Mouse (Mus musculus) neural tube, embryonic 13.5 days (tissue): ENCODE measurements at regions not wholly inside any gene's neighbourhood (a gene's known extent, or its start where the extent isn't known, plus 50 kb on each side); places are given as distances from the start of the nearest gene placed in this dataset.

Experiments
- ATAC-seq: fragments of 200-750 bp; cut with Nextera tagmentation; 2 replicates; pipeline ENCODE4 v1.8.0; 2017; ENCODE audit warnings: low read depth, mild to moderate bottlenecking, moderate TSS enrichment, moderate library complexity
- H3K27ac ChIP-seq: fragments of 300-500 bp; sonication (generic); replicated peaks from 2 replicates; pipeline ENCODE4 v1.5.1; 2015; ENCODE audit warnings: moderate library complexity, mild to moderate bottlenecking, inconsistent platforms
- H3K27me3 ChIP-seq: fragments of 300-500 bp; sonication (generic); 2 replicates; pipeline ENCODE4 v1.6.1; 2015; ENCODE audit warnings: mild to moderate bottlenecking, inconsistent platforms
- H3K36me3 ChIP-seq: fragments of 300-500 bp; sonication (generic); 2 replicates; pipeline ENCODE4 v1.6.1; 2015; ENCODE audit warnings: mild to moderate bottlenecking, inconsistent platforms
- H3K4me1 ChIP-seq: fragments of 300-500 bp; sonication (generic); replicated peaks from 2 replicates; pipeline ENCODE4 v1.6.1; 2015; ENCODE audit warnings: inconsistent platforms
- H3K4me2 ChIP-seq: fragments of 300-500 bp; sonication (generic); 2 replicates; pipeline ENCODE4 v1.6.1; 2015; ENCODE audit warnings: inconsistent platforms, mild to moderate bottlenecking, moderate library complexity
- H3K4me3 ChIP-seq: fragments of 300-500 bp; sonication (generic); 2 replicates; pipeline ENCODE4 v1.5.1; 2015; ENCODE audit warnings: mild to moderate bottlenecking, inconsistent platforms
- H3K9ac ChIP-seq: fragments of 300-500 bp; sonication (generic); 2 replicates; pipeline ENCODE4 v1.6.1; 2015; ENCODE audit warnings: moderate library complexity, mild to moderate bottlenecking, inconsistent platforms
- H3K9me3 ChIP-seq: fragments of 300-500 bp; sonication (generic); 2 replicates; pipeline ENCODE4 v1.6.1; 2016; ENCODE audit warnings: inconsistent platforms
- WGBS: fragments of 180-500 bp; shearing (Covaris S2); methylation state at CpG from one replicate; pipeline ENCODE4 v1.1.7; 2015; 5-methylcytosine and 5-hydroxymethylcytosine counted together

DNA sequence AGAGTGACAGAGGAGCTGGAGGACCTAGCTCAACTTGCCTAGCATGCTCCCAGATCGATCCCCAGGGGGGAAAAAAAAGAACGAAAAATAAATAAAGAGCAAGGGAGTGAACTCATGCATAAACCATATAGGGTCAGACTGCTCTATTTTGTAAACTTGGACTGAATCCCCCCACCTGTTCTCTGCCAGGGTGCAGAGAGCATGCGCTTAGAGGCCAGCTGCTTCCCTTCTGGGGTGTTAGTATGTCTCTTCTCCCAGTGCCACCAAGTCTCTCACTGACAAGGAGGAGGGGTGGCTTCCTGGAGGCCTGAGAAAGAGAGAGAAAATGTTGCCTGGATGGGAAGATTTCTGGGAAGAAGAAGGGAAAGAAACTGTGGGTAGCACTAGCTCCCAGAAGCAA is 76.1 kb downstream of the Sik1 start:
- Histone ChIP-seq H3K4me3 (no peak overlapping the region), H3K27ac (no peak overlapping the region), H3K9ac (no peak overlapping the region), H3K4me1 (peaks cover 13% of the 10 kb centered on the region), H3K27me3 (no peaks in the 10 kb centered on the region), H3K4me2 (no peak overlapping the region), H3K9me3 (no peaks in the 10 kb centered on the region), H3K36me3 (no peaks in the 10 kb centered on the region)
- no peak for ATAC-seq
- 78% methylated on average over 3 of the region's 3 CpGs for WGBS

DNA sequence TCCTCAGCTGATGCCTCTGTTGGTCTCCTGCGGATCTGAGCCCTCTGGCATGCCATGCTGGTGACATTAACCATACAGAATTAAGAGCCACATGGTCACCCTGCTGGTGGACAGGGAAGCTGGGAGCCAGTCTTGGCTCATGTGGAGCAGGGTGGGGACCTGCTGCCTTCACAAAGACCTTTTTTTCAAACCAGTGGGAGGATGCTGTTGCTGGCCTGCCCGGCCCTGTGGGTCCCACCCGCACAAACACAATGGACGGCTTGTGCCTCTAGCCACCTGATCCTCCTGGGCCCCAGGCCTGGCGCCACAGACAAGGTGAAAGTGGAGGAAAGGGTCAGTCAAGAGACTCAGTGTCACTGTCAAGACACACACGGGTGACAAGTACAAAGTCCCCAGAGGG is 73.4 kb downstream of the Sik1 start:
- Histone ChIP-seq H3K4me1 (peaks cover 8% of the 10 kb centered on the region), H3K9ac (no peak overlapping the region), H3K9me3 (no peaks in the 10 kb centered on the region), H3K4me3 (no peak overlapping the region), H3K27me3 (no peaks in the 10 kb centered on the region), H3K27ac (no peak overlapping the region), H3K36me3 (no peaks in the 10 kb centered on the region), H3K4me2 (no peak overlapping the region)
- ATAC-seq = no peak
- 78% methylated on average over 6 of the region's 6 CpGs for WGBS

DNA sequence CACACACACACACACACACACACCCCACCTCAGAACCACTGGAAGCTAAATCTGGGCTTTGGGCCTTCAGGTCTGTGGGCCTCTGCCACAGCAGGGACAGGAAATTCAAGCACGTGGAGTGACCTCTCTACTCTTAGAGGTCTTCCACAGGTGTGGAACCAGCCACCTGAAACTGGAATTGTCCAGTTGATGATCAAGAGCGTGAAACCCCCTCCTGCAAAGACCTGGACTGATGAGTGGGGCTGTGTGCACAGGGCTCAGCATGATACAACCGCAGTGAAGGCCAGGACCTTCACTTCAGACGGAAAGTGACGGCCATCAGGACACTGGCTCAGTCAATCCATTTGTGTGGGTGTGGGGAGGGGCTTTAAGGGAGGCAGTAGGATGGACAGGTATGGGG is 72.5 kb downstream of the Sik1 start:
- no peak overlapping the region for H3K27ac ChIP-seq
- H3K4me1 ChIP-seq = peaks cover under 1% of the 10 kb centered on the region; the same call in 1 of the 2 replicates
- no peaks in the 10 kb centered on the region for H3K27me3 ChIP-seq
- H3K9ac ChIP-seq = no peak overlapping the region
- H3K4me2 ChIP-seq = no peak overlapping the region
- H3K4me3 ChIP-seq = no peak overlapping the region
- ATAC-seq = no peak
- 91% methylated on average over 5 of the region's 5 CpGs for WGBS
- no peaks in the 10 kb centered on the region for H3K36me3 ChIP-seq
- H3K9me3 ChIP-seq = no peaks in the 10 kb centered on the region

DNA sequence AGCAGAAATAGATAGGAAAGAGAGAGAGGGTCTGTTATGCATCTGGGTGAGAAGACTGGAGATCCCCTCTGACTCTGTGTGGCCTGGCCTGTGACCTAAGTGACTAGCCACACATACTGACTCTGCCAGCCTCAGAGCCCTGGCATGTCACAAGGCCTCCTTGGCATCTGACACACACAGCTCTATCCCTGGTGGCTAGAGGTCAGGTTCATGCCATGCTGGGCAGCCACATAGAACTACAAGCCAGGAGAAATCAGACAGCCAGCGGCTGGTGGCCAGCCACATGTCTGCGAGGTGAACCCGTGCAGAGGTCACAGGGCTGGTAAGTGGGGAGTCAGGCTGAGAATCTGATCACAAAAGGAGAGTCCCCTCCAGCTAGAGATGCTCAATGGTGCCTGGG is 67.3 kb downstream of the Sik1 start:
- Histone ChIP-seq H3K9ac (no peak overlapping the region), H3K9me3 (no peaks in the 10 kb centered on the region), H3K27me3 (no peaks in the 10 kb centered on the region), H3K36me3 (no peaks in the 10 kb centered on the region), H3K4me3 (no peak overlapping the region), H3K4me2 (no peak overlapping the region), H3K27ac (no peak overlapping the region), H3K4me1 (peaks cover 36% of the 10 kb centered on the region)
- 94% methylated on average over 3 of the region's 3 CpGs for WGBS
- ATAC-seq = no peak

DNA sequence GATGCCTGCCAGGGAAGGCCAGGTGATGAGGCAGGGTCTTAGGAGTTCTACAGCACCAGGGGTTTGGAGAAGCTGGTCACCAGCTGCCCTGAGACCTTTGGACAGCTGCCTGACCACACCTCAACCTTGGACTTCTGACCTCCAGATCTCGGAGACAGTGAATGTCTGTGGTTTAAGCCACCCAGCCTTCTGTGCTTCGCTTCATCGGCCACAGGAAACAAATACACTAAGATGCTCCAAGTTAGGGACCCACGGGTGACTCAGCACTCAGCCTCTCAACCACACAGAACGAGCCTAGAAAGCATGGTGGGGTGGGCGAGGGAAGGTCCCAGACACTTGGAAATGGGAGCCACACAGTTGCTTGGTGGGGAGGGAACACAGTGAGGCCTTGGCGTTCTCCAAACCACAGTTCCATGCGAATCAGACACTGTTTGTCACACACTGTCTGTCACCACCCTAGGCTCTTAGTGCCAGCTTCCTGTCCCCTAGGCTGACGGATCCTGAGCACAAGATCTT is 66.5 kb downstream of the Sik1 start:
- WGBS = 83% methylated on average over 9 of the region's 9 CpGs
- H3K9ac ChIP-seq = no peak overlapping the region
- peaks cover 44% of the 10 kb centered on the region for H3K4me1 ChIP-seq

DNA sequence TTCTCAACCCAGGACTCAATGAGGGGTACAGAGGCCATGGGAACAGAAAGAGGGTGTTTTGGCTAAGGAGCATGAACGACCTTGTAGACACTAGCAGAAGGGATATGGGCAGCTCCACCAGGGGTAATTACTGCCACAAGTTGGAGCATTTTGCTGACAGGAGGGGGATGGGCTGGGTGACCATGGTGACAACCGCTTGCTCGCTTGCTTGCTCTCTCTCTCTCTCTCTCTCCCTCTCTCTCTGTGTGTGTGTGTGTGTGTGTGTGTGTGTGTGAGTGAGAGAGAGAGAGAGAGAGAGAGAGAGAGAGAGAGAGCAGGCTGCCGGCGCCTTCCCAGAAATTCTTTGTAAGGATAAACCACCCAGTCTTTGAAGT is 65.7 kb downstream of the Sik1 start:
- peaks cover 44% of the 10 kb centered on the region for H3K4me1 ChIP-seq
- 13% methylated on average over 5 of the region's 5 CpGs for WGBS
- H3K27ac ChIP-seq = peak overlapping the region; percentile 84
- H3K36me3 ChIP-seq = no peaks in the 10 kb centered on the region
- H3K9me3 ChIP-seq = no peaks in the 10 kb centered on the region
- H3K4me2 ChIP-seq = peak overlapping the region; percentile 38
- H3K4me3 ChIP-seq = no peak overlapping the region
- no peaks in the 10 kb centered on the region for H3K27me3 ChIP-seq
- ATAC-seq = peak; percentile 21; the same call in 1 of the 2 replicates
- H3K9ac ChIP-seq = peak overlapping the region; percentile 60

More for the DNA sequence above, 66.5 kb downstream of the Sik1 start:
- no peaks in the 10 kb centered on the region for H3K36me3 ChIP-seq
- H3K4me2 ChIP-seq = no peak overlapping the region
- H3K9me3 ChIP-seq = no peaks in the 10 kb centered on the region
- no peak overlapping the region for H3K27ac ChIP-seq
- no peak overlapping the region for H3K4me3 ChIP-seq
- ATAC-seq = no peak
- H3K27me3 ChIP-seq = no peaks in the 10 kb centered on the region

DNA sequence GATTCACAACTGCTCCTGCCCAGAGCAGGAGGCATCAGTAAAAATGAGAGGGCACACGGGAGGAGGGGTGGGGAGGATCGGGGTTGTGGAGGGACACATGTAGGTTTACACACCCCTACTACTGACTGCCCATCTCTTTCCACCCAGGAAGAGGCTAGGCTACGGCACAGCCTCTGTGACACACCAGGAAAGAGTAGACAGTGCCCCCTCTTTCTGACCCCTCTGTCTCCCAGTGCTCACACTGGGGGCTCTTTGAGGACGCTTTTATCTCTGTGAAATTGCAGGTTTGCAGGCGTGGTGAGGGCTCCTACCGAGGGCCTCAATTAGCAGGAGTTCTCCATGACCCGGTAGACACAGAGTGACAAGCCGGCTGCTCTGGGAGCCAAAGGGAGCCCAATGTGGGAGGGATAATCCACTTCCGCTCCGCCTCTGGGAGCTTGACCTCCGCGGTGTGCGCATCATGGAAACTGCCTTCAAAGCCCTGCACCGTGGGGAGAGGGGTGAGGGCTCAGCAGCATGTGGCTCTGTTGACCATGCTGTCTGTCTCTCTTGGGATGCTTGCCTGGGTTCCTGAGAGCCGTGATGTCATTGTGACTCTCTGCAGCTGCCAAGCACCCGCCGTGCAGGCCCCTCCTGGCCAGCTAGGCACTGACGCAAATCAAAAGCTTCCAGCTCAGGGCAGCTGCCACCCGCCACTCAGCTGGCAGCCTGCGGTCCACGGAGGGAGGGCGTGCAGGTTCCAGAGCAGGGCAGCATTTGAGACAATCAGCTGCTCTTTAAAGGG is 65.1 kb downstream of the Sik1 start:
- peak overlapping the region; percentile 60 for H3K9ac ChIP-seq
- H3K27ac ChIP-seq = peak overlapping the region; percentile 84
- H3K27me3 ChIP-seq = no peaks in the 10 kb centered on the region
- H3K4me3 ChIP-seq = no peak overlapping the region
- 4% methylated on average over 22 of the region's 22 CpGs for WGBS
- ATAC-seq = peak; percentile 64
- H3K9me3 ChIP-seq = no peaks in the 10 kb centered on the region
- peaks cover 44% of the 10 kb centered on the region for H3K4me1 ChIP-seq
- peak overlapping the region; percentile 38 for H3K4me2 ChIP-seq
- no peaks in the 10 kb centered on the region for H3K36me3 ChIP-seq

DNA sequence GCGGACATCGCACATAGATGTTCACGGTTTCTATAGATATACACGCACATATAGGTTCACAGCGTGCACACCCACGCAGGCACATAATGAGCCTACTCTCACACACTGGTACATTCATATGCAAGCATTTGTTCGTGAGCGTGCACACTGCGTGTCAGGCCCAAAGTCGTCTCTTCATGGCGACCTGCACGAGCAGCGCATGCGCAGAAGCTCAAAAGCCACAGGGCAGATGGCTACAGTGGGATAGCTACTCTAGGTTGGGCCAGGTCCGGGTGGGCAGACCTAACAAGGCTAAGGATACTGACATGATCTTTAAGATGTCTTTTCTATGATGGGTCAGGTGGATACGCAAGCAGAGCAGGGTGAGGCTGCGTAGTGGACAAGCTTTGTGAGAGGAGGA is 63.9 kb downstream of the Sik1 start:
- H3K9ac ChIP-seq = no peak overlapping the region
- no peak overlapping the region for H3K4me3 ChIP-seq
- H3K27ac ChIP-seq = no peak overlapping the region
- peaks cover 44% of the 10 kb centered on the region for H3K4me1 ChIP-seq
- no peaks in the 10 kb centered on the region for H3K27me3 ChIP-seq
- 93% methylated on average over 17 of the region's 17 CpGs for WGBS
- H3K9me3 ChIP-seq = no peaks in the 10 kb centered on the region
- ATAC-seq = no peak
- H3K36me3 ChIP-seq = no peaks in the 10 kb centered on the region
- no peak overlapping the region for H3K4me2 ChIP-seq

DNA sequence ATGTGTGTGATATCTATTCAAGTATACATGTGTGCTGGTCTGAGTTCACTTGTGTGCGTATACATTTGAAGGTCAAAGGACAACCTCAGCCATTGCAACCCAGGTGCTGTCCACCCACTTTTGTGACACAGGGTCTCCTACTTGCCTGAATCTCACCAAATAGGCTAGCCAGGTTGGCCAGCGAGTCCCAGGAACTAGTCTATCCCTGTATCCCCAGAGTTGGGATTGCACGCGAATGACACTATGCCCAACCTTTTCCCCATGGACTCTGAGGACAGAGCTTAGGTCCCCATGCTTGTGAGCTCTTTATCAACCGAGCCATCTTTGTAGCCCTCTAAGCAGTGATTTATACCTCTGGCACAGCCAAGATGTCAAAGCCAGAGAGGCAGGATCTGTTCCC is 62.6 kb downstream of the Sik1 start:
- Histone ChIP-seq H3K4me3 (no peak overlapping the region), H3K27ac (no peak overlapping the region), H3K4me2 (no peak overlapping the region), H3K9me3 (no peaks in the 10 kb centered on the region), H3K27me3 (no peaks in the 10 kb centered on the region), H3K36me3 (no peaks in the 10 kb centered on the region), H3K4me1 (peaks cover 44% of the 10 kb centered on the region), H3K9ac (0 out of 2 replicates have a peak overlapping the region, but pooled peaks have one; percentile 6)
- WGBS = 81% methylated on average over 5 of the region's 5 CpGs
- ATAC-seq = no peak

DNA sequence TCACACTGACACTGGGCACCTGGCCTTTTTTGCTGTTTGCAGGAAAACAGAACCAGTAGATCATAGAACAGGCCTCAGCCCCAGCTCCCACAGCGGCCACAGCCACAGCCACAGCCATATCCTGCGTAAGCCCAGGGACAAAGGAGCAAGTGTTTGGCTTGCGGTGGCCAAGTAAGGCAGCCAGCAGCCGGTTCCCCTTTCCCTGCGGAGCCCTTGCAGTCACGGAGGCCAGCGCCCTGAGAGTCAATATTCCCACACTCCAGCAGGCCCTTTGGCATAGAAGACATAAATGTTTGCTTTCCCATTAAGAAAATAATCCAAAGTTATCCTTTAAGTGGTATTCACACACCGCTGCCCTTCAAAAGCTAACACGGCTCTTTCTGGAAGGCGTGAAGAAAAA is 62.1 kb downstream of the Sik1 start:
- no peak for ATAC-seq
- no peak overlapping the region for H3K4me3 ChIP-seq
- 56% methylated on average over 10 of the region's 10 CpGs for WGBS
- no peaks in the 10 kb centered on the region for H3K36me3 ChIP-seq
- H3K4me2 ChIP-seq = no peak overlapping the region
- H3K9ac ChIP-seq = 0 out of 2 replicates have a peak overlapping the region, but pooled peaks have one; percentile 6
- 0 out of 2 replicates have a peak overlapping the region, but pooled peaks have one; percentile 2 for H3K27ac ChIP-seq
- H3K4me1 ChIP-seq = peaks cover 44% of the 10 kb centered on the region
- H3K27me3 ChIP-seq = no peaks in the 10 kb centered on the region
- no peaks in the 10 kb centered on the region for H3K9me3 ChIP-seq

DNA sequence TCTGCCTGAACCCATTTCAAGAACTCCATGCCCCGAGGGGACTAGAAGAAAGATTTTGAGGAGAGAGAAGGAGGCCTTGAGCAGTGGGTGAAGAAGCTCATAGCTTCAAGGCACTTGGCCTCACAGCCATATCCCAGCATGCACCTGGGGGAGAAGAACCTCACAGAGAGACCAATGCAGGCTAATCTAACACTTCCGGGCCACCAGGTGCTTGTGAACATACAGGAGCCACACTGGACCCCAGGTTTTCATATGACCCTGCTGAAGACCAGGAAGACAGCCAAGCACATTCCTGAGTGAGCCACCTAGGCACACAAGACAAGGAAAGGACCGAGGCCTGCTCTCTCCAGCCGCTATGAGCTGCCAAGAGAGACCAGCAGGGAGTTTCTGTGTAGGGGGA is 61.6 kb downstream of the Sik1 start:
- H3K4me1 ChIP-seq = peaks cover 44% of the 10 kb centered on the region
- 76% methylated on average over 4 of the region's 4 CpGs for WGBS
- no peaks in the 10 kb centered on the region for H3K36me3 ChIP-seq
- ATAC-seq = no peak
- H3K27ac ChIP-seq = 0 out of 2 replicates have a peak overlapping the region, but pooled peaks have one; percentile 2
- H3K9ac ChIP-seq = no peak overlapping the region
- no peak overlapping the region for H3K4me2 ChIP-seq
- H3K9me3 ChIP-seq = no peaks in the 10 kb centered on the region
- no peaks in the 10 kb centered on the region for H3K27me3 ChIP-seq
- no peak overlapping the region for H3K4me3 ChIP-seq
